Mouse (Mus musculus) cerebellum, postnatal 4 days (tissue): ENCODE data around the gene Tnfsf13.

Experiments
- DNase-seq, 2 experiments: peaks; one replicate each; pipeline ENCODE4 v3.0.0; 2022; ENCODE audit warnings: low spot score in 2 of 2, mixed read lengths in 1 of 2

Tnfsf13 gene

GRCm38 (mm10) chr11:69655264-69656064 lies 30.1 kb downstream of the Tnfsf13 start, which contains the start of gene Sox15:
Gene Sox15 (plus strand): TSS chr11:69655314.
- DNase-seq = peak; percentile 54 to 77

GRCm38 (mm10) chr11:69654760-69655159 lies 30.8 kb downstream of the Tnfsf13 start:
- DNase-seq = no peak

GRCm38 (mm10) chr11:69653399-69653798 lies 32.2 kb downstream of the Tnfsf13 start:
- no peak for DNase-seq

- DNase-seq = no peak
These were observed 39.7 kb downstream of the Tnfsf13 start for GRCm38 (mm10) chr11:69645860-69646259.

- no peak for DNase-seq
These were observed 50.1 kb downstream of the Tnfsf13 start for GRCm38 (mm10) chr11:69635471-69635870.

GRCm38 (mm10) chr11:69633128-69633866 lies 52.3 kb downstream of the Tnfsf13 start:
- no peak for DNase-seq
